Mouse (Mus musculus) midbrain, embryonic 11.5 days (tissue): ENCODE measurements at regions not wholly inside any gene's neighbourhood (a gene's known extent, or its start where the extent isn't known, plus 50 kb on each side); places are given as distances from the start of the nearest gene placed in this dataset.

Experiments
- ATAC-seq: fragments of 200-750 bp; cut with Nextera tagmentation; 2 replicates; pipeline ENCODE4 v1.8.0; 2017; ENCODE audit warnings: moderate TSS enrichment, moderate library complexity; ENCODE audit not compliant: low FRiP score
- DNase-seq: peaks from one replicate; pipeline ENCODE4 v3.0.0; 2015; ENCODE audit warnings: low spot score; ENCODE audit errors: missing footprints
- H3K27ac ChIP-seq: fragments of 300-500 bp; sonication (generic); 2 replicates; pipeline ENCODE4 v1.5.1; 2014; ENCODE audit warnings: low read depth, low read length
- H3K27me3 ChIP-seq: fragments of 300-500 bp; sonication (generic); 2 replicates; pipeline ENCODE4 v1.6.1; 2014; ENCODE audit warnings: mild to moderate bottlenecking, low read length, moderate library complexity, mixed read lengths; ENCODE audit not compliant: control insufficient read depth, insufficient read depth
- H3K36me3 ChIP-seq: fragments of 300-500 bp; sonication (generic); 2 replicates; pipeline ENCODE4 v1.6.1; 2014; ENCODE audit warnings: mild to moderate bottlenecking, low read length, moderate library complexity, mixed read lengths; ENCODE audit not compliant: control insufficient read depth, insufficient read depth
- H3K4me1 ChIP-seq: fragments of 300-500 bp; sonication (generic); 2 replicates; pipeline ENCODE4 v1.6.1; 2014; ENCODE audit warnings: low read length; ENCODE audit not compliant: control insufficient read depth, insufficient read depth
- H3K4me2 ChIP-seq: fragments of 300-500 bp; sonication (generic); 2 replicates; pipeline ENCODE4 v1.6.1; 2014; ENCODE audit warnings: mild to moderate bottlenecking, moderate library complexity
- H3K4me3 ChIP-seq: fragments of 300-500 bp; sonication (generic); 2 replicates; pipeline ENCODE4 v1.5.1; 2014; ENCODE audit warnings: low read depth, low read length
- H3K9ac ChIP-seq: fragments of 300-500 bp; sonication (generic); 2 replicates; pipeline ENCODE4 v1.6.1; 2014; ENCODE audit warnings: low read length
- H3K9me3 ChIP-seq: fragments of 300-500 bp; sonication (generic); 2 replicates; pipeline ENCODE4 v1.6.1; 2016; ENCODE audit warnings: low read length; ENCODE audit not compliant: control insufficient read depth
- WGBS: fragments of 180-500 bp; shearing (Covaris S2); extraction: QIAGEN DNeasy Blood & Tissue Kit; methylation state at CpG from one replicate; pipeline ENCODE4 v1.1.7; 2014; 5-methylcytosine and 5-hydroxymethylcytosine counted together

DNA sequence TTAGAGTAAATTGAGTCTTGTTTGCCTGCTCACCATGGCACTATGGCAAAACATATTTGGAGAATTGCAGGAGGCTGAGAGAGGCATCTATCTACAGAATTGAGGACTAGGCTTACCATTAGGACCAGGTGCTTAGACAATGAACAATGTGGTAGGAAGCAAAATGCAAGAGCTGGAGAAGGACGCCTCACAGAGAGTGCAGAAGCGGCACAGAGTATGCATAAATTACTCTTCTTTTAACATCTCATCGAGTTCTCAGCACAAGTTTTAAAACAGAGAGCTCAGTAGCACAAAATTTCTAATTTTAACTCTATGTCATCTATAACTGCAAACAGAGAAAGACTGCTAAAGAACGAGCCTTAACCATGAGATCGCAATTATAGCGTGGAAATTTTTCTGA lies 231.1 kb downstream of the Med10 start:
- no peak overlapping the region for H3K4me3 ChIP-seq
- no peak overlapping the region for H3K4me2 ChIP-seq
- no peaks in the 10 kb centered on the region for H3K27me3 ChIP-seq
- H3K9ac ChIP-seq, result no peak overlapping the region
- H3K4me1 ChIP-seq, result no peaks in the 10 kb centered on the region
- DNase-seq (no peak), ATAC-seq (no peak)
- no peak overlapping the region for H3K27ac ChIP-seq
- H3K36me3 ChIP-seq, result no peaks in the 10 kb centered on the region
- H3K9me3 ChIP-seq, result no peaks in the 10 kb centered on the region
- WGBS, result 71% methylated on average over 6 of the region's 6 CpGs

DNA sequence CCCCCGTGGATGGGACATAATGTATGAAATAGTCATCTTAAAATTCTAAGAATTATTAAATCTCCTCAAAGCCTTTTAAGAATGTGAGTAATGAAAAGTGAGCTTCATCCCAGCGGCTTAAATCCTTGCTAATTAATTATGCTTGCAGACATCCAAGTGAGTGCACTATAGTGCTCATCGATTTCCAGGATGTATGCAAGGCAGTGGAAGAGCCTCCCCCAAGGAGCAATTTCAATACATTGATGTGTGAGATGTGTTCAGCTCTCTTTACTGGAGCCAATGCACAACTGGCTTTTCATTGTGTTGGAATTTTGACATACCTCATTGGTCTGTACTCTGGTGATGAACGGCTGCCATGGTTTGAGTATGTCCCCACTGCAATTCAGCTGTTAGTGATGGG lies 231.6 kb downstream of the Med10 start:
- H3K27me3 ChIP-seq, result no peaks in the 10 kb centered on the region
- no peaks in the 10 kb centered on the region for H3K36me3 ChIP-seq
- DNase-seq, result no peak
- no peak overlapping the region for H3K27ac ChIP-seq
- no peak overlapping the region for H3K9ac ChIP-seq
- no peak overlapping the region for H3K4me3 ChIP-seq
- H3K4me2 ChIP-seq, result no peak overlapping the region
- 59% methylated on average over 4 of the region's 4 CpGs for WGBS
- no peak for ATAC-seq
- H3K4me1 ChIP-seq, result no peaks in the 10 kb centered on the region
- no peaks in the 10 kb centered on the region for H3K9me3 ChIP-seq

DNA sequence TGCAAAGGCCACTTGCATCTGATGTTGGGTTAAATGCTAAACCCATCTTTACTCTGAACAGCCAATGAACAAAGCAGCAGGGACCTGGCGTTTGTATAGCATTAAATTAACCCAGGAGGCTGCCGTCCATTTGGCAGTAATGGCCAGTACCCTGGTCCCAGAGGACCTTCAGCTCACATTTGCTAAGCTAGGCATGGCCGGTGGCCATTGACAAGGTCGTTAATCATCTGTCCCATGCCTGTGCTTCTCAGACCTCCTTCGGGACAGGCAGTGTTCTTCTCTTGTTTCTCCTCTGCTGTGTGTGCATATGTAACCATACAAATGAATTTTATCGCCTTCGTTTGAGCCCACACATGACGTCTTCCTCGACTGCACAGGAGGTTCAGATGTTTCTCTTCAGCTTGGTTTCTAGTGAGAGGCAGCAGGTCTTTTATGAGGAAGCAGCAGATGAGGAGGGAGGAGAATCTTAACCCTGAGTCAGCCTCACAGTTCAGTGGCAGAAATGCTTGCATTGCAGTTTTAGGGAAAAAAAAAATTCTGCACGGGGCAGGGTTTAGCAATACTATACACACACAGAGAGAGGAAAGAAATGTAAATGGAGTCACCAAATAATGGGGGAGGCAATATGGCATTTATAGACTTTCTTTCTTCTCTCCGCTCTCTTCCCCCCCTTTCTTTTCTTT lies 235.9 kb downstream of the Med10 start:
- no peak overlapping the region for H3K9ac ChIP-seq
- H3K27me3 ChIP-seq, result no peaks in the 10 kb centered on the region
- H3K4me1 ChIP-seq, result no peaks in the 10 kb centered on the region
- WGBS, result 80% methylated on average over 11 of the region's 11 CpGs
- no peaks in the 10 kb centered on the region for H3K9me3 ChIP-seq
- H3K27ac ChIP-seq, result no peak overlapping the region
- no peak for DNase-seq
- H3K4me2 ChIP-seq, result no peak overlapping the region
- H3K4me3 ChIP-seq, result no peak overlapping the region
- H3K36me3 ChIP-seq, result no peaks in the 10 kb centered on the region
- peak; percentile 35; the same call in 1 of the 2 replicates for ATAC-seq

DNA sequence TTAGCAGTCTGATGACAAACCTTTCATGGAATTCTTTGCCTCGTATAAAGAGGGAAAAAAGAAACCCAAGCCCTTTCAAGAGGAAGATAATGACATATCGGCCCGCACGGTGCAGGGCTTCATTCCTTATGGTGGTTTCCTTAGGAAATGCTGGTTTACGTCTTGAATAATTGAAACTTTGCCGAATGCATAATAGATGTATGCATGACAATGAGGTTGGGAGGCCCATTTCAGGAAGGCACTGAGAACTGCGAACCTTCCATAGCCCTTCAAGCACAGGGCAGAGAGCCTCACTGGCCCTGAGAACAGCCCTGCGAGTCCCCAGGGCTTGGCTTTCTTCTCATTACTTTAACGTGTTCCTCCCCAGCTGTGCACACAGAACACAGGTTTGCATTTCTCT lies 255.7 kb downstream of the Med10 start:
- ATAC-seq, result peak; percentile 40; the same call in 1 of the 2 replicates
- no peak overlapping the region for H3K9ac ChIP-seq
- no peaks in the 10 kb centered on the region for H3K27me3 ChIP-seq
- no peaks in the 10 kb centered on the region for H3K9me3 ChIP-seq
- WGBS, result 60% methylated on average over 9 of the region's 9 CpGs
- H3K27ac ChIP-seq, result no peak overlapping the region
- no peaks in the 10 kb centered on the region for H3K36me3 ChIP-seq
- DNase-seq, result no peak
- no peak overlapping the region for H3K4me2 ChIP-seq
- no peak overlapping the region for H3K4me3 ChIP-seq
- peaks cover 2% of the 10 kb centered on the region; the same call in 1 of the 2 replicates for H3K4me1 ChIP-seq

DNA sequence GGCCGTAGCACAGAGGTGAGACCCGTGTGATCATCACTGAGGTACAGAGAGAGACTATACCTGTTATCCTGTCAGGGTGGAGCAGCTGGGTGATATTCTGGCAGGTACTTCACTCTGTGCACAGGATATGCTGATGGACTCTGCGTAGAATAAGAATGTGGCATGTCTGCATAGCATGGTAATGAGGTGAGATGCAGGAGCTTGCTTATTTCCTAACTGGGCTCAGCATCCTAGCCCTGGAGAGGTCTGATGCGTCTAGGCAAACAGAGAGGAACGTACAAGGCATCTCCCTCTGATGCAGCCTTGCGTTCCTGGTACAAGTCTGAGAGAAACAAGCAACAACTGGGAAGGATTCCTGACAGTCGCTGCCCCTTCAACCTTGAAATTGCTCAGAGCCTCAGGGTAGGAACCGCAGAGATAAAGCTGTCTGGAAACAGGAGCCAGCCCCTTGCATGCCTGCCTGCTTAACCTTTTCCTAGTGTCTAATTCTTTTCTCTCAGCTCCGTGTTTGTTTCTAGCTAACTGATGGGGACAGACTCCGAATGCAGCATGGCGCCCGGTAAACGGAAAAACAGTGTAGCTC lies 259.3 kb downstream of the Med10 start:
- DNase-seq (no peak), ATAC-seq (no peak)
- Histone ChIP-seq H3K9me3 (no peaks in the 10 kb centered on the region), H3K27me3 (no peaks in the 10 kb centered on the region), H3K4me3 (no peak overlapping the region), H3K27ac (no peak overlapping the region), H3K36me3 (no peaks in the 10 kb centered on the region), H3K4me2 (no peak overlapping the region), H3K9ac (no peak overlapping the region), H3K4me1 (peaks cover 2% of the 10 kb centered on the region; the same call in 1 of the 2 replicates)
- 84% methylated on average over 13 of the region's 13 CpGs for WGBS

DNA sequence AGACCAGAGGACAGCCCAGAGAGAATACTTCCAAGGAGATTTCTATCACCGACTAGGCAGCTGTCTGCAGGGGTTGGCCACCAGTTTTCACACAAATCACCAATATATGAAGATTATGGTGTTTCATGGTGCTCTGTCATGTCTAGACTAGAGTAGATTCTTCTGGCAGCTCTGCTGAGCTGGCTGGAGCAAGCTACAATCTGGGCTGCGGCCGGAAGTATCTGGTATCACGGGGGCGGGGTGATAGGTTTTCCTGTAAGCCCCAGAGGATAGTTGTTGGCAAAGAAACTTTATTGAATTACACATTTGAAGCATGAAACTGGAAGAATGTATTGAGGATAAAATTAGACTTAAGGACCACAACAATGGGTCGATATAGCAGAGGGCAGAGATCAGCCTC lies 271.5 kb downstream of the Med10 start:
- H3K9ac ChIP-seq, result no peak overlapping the region
- H3K9me3 ChIP-seq, result no peaks in the 10 kb centered on the region
- no peak for ATAC-seq
- no peak overlapping the region for H3K27ac ChIP-seq
- WGBS, result 91% methylated on average over 6 of the region's 6 CpGs
- no peaks in the 10 kb centered on the region for H3K36me3 ChIP-seq
- no peak overlapping the region for H3K4me3 ChIP-seq
- H3K27me3 ChIP-seq, result no peaks in the 10 kb centered on the region
- DNase-seq, result no peak
- H3K4me1 ChIP-seq, result no peaks in the 10 kb centered on the region
- no peak overlapping the region for H3K4me2 ChIP-seq

DNA sequence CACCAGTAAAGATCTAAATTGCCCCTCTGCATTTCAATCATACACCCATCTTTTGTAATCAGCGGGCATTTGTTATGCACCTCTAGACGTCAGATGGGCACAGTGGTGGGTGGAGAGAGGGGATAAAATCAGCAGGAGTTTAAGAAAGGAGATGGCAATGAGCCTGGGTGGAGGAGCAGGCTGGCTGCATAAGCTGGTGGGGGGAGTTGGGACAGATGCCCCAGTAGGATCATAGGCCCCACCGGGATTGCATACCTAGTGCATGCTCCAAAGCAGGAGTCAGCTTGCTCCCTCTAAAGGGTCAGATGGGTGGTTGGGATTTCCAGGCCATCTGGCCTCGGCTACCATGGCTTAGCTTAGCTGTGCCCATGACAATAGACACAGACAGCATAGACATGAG lies 273.2 kb downstream of the Med10 start:
- H3K9ac ChIP-seq, result no peak overlapping the region
- no peak for DNase-seq
- H3K4me3 ChIP-seq, result no peak overlapping the region
- ATAC-seq, result no peak
- H3K4me1 ChIP-seq, result no peaks in the 10 kb centered on the region
- 73% methylated on average over 4 of the region's 4 CpGs for WGBS
- no peaks in the 10 kb centered on the region for H3K36me3 ChIP-seq
- no peak overlapping the region for H3K4me2 ChIP-seq
- no peaks in the 10 kb centered on the region for H3K27me3 ChIP-seq
- H3K9me3 ChIP-seq, result no peaks in the 10 kb centered on the region
- H3K27ac ChIP-seq, result no peak overlapping the region

DNA sequence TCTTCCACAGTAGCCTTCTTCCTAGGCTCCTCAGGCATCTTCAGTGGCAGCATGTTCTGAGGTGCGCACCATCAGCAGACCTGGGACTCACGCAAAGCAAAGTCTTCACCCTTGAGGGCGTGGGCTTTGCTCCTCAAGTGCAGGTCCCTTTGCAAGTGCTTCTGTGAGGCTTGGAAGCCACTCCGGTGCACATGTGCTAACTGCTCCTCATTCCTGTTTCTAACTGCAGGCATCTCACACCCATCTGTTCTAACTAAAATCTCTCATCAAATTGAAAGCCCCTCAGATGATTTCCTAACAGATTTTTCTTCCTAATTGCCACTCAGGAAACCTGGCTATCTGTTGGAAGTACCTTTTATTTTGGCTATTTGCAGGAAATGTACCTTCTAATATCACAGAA lies 278.9 kb downstream of the Med10 start:
- Histone ChIP-seq H3K9me3 (no peaks in the 10 kb centered on the region), H3K4me3 (no peak overlapping the region), H3K27ac (no peak overlapping the region), H3K36me3 (no peaks in the 10 kb centered on the region), H3K4me1 (no peaks in the 10 kb centered on the region), H3K9ac (no peak overlapping the region), H3K4me2 (no peak overlapping the region), H3K27me3 (no peaks in the 10 kb centered on the region)
- ATAC-seq (no peak), DNase-seq (no peak)
- WGBS, result 91% methylated on average over 4 of the region's 4 CpGs

DNA sequence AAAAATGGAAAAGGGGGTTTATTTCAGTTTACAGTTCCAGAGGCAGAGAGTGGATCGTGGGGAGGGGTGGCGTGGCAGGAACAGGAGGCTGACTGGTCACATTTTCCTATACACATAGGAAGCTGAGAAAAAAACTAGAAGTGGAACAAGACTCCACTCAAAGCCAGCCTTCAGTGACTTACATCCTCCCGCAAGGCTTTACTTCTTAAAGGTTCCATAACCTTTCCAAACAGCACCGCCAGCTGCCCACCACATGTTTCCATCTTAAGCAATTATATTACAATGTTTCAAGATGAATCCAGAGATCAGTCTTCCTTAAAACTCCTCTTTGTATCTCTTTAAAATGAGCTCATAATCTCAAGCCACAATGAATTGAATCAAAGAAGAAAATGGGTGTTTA lies 290.7 kb downstream of the Med10 start:
- Histone ChIP-seq H3K9ac (no peak overlapping the region), H3K4me2 (no peak overlapping the region), H3K36me3 (no peaks in the 10 kb centered on the region), H3K4me1 (no peaks in the 10 kb centered on the region), H3K9me3 (no peaks in the 10 kb centered on the region), H3K27ac (no peak overlapping the region), H3K27me3 (no peaks in the 10 kb centered on the region), H3K4me3 (no peak overlapping the region)
- DNase-seq (no peak), ATAC-seq (no peak)
- whole genome bisulfite sequencing, result 84% methylated on average over 4 of the region's 4 CpGs
